Mouse (Mus musculus) hindbrain, embryonic 13.5 days (tissue): ENCODE results near the gene Ica1. TPM values are rescaled to one million over a fixed set of nuclear protein-coding genes. Genes with fewer than 3 reads are reported as not detected.

Experiments used
- ATAC-seq: fragments of 200-750 bp; cut with Nextera tagmentation; 2 replicates; pipeline ENCODE4 v1.8.0; 2017; ENCODE audit warnings: moderate TSS enrichment; ENCODE audit not compliant: low FRiP score
- H3K27ac ChIP-seq: fragments of 300-500 bp; sonication (generic); 2 replicates; pipeline ENCODE4 v1.5.1; 2015; ENCODE audit warnings: inconsistent platforms, mild to moderate bottlenecking, moderate library complexity
- H3K27me3 ChIP-seq: fragments of 300-500 bp; sonication (generic); 2 replicates; pipeline ENCODE4 v1.6.1; 2015; ENCODE audit warnings: mild to moderate bottlenecking, inconsistent platforms
- H3K36me3 ChIP-seq: fragments of 300-500 bp; sonication (generic); 2 replicates; pipeline ENCODE4 v1.6.1; 2015; ENCODE audit warnings: mild to moderate bottlenecking, inconsistent platforms
- H3K4me1 ChIP-seq: fragments of 300-500 bp; sonication (generic); replicated peaks from 2 replicates; pipeline ENCODE4 v1.6.1; 2015; ENCODE audit warnings: inconsistent platforms
- H3K4me2 ChIP-seq: fragments of 300-500 bp; sonication (generic); 2 replicates; pipeline ENCODE4 v1.6.1; 2015; ENCODE audit warnings: inconsistent platforms, mild to moderate bottlenecking, moderate library complexity
- H3K4me3 ChIP-seq: fragments of 300-500 bp; sonication (generic); 2 replicates; pipeline ENCODE4 v1.5.1; 2015; ENCODE audit warnings: mild to moderate bottlenecking, inconsistent platforms
- H3K9ac ChIP-seq: fragments of 300-500 bp; sonication (generic); 2 replicates; pipeline ENCODE4 v1.6.1; 2015; ENCODE audit warnings: mild to moderate bottlenecking, inconsistent platforms
- H3K9me3 ChIP-seq: fragments of 300-500 bp; sonication (generic); 2 replicates; pipeline ENCODE4 v1.6.1; 2016; ENCODE audit warnings: inconsistent platforms
- WGBS: fragments of 180-500 bp; shearing (Covaris S2); methylation state at CpG from one replicate; pipeline ENCODE4 v1.1.7; 2015; 5-methylcytosine and 5-hydroxymethylcytosine counted together
- polyA plus RNA-seq: library from polyadenylated mRNA; unstranded; fragments of >200 nt; fragmentation: Nextera tagmentation; extraction: Ambion mirVana; gene quantifications from 2 replicates; pipeline ENCODE4 v1.2.1, GENCODE M21; 2015

Gene Ica1
- polyA plus RNA-seq, 1 experiment from 2014 or later: 48.1 TPM

DNA sequence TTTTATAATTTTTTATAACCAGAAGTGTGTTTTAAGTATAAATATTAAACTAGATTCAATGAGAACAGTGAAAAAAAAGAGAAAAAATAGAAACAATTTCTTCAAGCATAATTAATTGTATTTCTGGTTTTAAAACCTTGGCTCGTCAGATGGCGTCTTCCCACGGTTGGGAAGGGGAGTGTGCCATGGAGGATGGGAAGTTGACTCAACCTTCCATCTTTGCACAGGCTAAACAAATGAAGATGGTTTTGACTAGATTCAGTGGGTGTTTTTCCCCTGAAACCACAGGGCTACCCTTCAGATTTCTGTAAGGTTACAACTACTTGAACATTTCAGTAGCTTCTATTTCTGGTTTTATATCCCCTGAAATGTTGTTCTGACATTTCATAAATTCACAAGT, 12.5 kb downstream of the Ica1 start:
- H3K27ac ChIP-seq: no peak overlapping the region
- no peaks in the 10 kb centered on the region for H3K27me3 ChIP-seq
- WGBS: 95% methylated on average over 3 of the region's 3 CpGs
- no peaks in the 10 kb centered on the region for H3K9me3 ChIP-seq
- no peak overlapping the region for H3K9ac ChIP-seq
- no peak overlapping the region for H3K4me2 ChIP-seq
- no peak for ATAC-seq
- 0 out of 2 replicates have a peak, but pooled peaks cover 7% of the 10 kb centered on the region for H3K4me1 ChIP-seq
- no peak overlapping the region for H3K4me3 ChIP-seq
- no peaks in the 10 kb centered on the region for H3K36me3 ChIP-seq

DNA sequence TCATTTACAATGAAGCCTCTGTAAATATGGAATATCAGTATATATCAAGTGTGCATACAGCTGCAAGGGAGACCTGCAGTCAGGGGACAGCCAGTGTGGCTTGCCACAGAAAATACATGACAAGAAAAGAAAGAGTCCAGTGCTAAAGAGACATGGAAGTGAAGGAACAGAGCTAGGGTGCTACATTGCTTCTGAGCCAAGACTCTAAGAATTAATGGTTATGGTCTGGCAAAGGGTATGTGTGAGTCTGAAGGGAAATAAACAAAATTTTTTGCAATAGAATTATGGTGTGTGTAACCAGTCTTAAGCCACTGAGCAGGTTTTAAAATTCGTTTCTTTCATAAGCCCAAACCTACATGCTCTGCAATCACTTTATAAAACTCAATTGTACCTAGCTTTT, 13.2 kb downstream of the Ica1 start:
- Histone ChIP-seq H3K4me2 (no peak overlapping the region), H3K27ac (no peak overlapping the region), H3K4me1 (0 out of 2 replicates have a peak, but pooled peaks cover 3% of the 10 kb centered on the region), H3K9me3 (no peaks in the 10 kb centered on the region), H3K27me3 (no peaks in the 10 kb centered on the region), H3K9ac (no peak overlapping the region), H3K36me3 (no peaks in the 10 kb centered on the region), H3K4me3 (no peak overlapping the region)
- 80% methylated on average over 1 of the region's 1 CpGs for WGBS
- ATAC-seq: no peak

DNA sequence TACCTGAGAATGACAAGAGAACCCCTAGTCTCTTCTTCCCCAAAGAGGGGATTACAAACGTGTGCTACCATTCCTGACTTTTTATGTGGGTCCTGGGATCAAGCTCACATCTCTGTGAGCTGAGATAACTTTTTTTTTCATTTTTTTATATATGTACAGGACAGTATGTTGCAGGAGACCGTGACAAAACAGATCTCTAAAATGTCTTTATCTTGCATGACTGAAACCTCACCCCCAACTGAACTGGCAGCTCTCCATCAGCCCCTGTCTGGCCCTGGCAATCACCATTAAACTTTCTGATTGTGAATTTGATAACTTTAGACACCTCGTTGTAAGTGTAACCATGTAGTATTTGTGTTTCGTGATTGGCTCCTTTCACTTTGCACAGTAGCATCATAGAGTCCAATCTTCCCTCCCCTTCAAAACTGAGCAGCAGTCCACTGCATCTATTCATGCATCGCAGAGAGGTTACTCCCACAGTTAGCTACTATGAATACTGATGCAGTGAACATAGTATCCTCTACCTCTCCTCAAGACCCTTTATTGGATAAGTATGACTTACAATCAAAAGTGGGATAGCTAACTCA, 17.5 kb downstream of the Ica1 start:
- no peak overlapping the region for H3K9ac ChIP-seq
- no peak overlapping the region for H3K27ac ChIP-seq
- no peak for ATAC-seq
- H3K27me3 ChIP-seq: no peaks in the 10 kb centered on the region
- no peak overlapping the region for H3K4me3 ChIP-seq
- H3K9me3 ChIP-seq: no peaks in the 10 kb centered on the region
- H3K4me1 ChIP-seq: no peaks in the 10 kb centered on the region; the same call in 1 of the 2 replicates
- H3K4me2 ChIP-seq: no peak overlapping the region
- 85% methylated on average over 5 of the region's 5 CpGs for WGBS
- no peaks in the 10 kb centered on the region for H3K36me3 ChIP-seq

DNA sequence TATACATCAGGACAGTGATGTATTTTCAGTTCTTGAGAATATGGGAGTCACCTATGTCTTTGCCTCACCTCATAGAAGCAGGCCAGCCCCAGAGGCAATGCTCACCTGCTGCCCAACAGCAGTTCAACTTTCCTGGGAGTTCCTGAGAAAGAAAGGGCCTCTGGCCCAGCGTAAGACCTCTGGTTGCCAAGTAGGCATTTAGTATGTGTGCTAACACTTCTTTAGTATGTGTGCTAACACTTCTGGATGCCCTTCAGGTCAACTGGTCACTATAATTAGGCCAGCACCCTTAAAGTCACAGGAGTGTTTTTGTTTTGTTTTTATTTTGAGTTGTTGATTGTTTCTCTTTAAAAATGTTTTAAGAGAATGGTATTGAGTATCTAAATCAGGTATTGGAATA, 18.4 kb downstream of the Ica1 start:
- Histone ChIP-seq H3K4me1 (no peaks in the 10 kb centered on the region; the same call in 1 of the 2 replicates), H3K4me2 (no peak overlapping the region), H3K27me3 (no peaks in the 10 kb centered on the region), H3K9ac (no peak overlapping the region), H3K27ac (no peak overlapping the region), H3K4me3 (no peak overlapping the region), H3K9me3 (no peaks in the 10 kb centered on the region), H3K36me3 (no peaks in the 10 kb centered on the region)
- no peak for ATAC-seq
- WGBS: 91% methylated on average over 1 of the region's 1 CpGs

DNA sequence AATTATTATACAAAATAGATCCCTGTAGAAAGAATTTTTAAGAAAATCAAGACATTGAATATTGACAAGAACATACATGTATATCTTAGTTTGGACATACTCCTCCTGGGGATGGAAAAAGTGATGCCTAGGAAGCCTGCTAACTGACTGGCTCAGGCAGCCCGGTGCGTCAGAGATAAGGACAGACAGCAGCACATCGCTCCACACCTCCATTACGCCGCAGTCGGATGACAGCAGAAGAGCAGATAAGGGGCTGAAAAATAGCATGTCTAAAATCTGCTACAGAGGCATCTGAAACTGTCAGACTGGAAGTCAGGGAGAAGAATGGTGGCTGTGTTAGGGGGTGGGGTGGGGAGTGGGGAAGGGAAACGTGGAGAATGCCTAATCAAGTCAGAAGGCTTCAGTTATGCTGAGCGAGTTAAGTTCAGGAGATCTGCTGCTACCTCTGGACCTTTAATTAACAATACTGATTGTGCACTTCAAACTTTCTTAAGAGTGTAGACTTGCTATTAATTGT, 22.5 kb downstream of the Ica1 start:
- no peaks in the 10 kb centered on the region for H3K36me3 ChIP-seq
- 62% methylated on average over 8 of the region's 8 CpGs for WGBS
- no peaks in the 10 kb centered on the region; the same call in 1 of the 2 replicates for H3K4me1 ChIP-seq
- no peak overlapping the region for H3K9ac ChIP-seq
- no peaks in the 10 kb centered on the region for H3K27me3 ChIP-seq
- H3K27ac ChIP-seq: no peak overlapping the region
- no peak; the same call in 1 of the 2 replicates for ATAC-seq
- no peaks in the 10 kb centered on the region for H3K9me3 ChIP-seq
- no peak overlapping the region for H3K4me3 ChIP-seq
- H3K4me2 ChIP-seq: no peak overlapping the region

DNA sequence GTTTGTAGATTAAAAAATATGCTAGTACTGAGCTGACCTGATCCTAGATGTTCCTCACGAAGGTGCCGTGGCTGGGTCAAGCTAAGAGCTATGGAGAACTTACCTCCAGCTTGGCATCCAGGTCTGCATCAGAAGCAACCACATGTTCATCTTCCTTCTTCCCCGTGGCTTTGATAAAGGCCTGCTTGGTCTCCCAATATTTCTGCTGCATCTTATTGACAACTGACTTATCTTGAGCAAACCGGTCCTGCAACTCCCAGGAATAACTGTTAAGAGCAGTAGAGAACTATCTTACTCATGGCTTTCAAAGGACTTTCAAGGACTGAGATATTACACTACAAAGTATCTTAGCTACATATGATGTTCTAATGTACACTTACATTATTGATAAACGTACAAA, 23.8 kb downstream of the Ica1 start:
- Histone ChIP-seq H3K36me3 (no peaks in the 10 kb centered on the region; the same call in 1 of the 2 replicates), H3K9me3 (no peaks in the 10 kb centered on the region), H3K4me3 (no peak overlapping the region), H3K9ac (no peak overlapping the region), H3K4me2 (no peak overlapping the region), H3K27me3 (no peaks in the 10 kb centered on the region), H3K4me1 (no peaks in the 10 kb centered on the region; the same call in 1 of the 2 replicates), H3K27ac (no peak overlapping the region)
- ATAC-seq: no peak
- WGBS: 91% methylated on average over 5 of the region's 5 CpGs

DNA sequence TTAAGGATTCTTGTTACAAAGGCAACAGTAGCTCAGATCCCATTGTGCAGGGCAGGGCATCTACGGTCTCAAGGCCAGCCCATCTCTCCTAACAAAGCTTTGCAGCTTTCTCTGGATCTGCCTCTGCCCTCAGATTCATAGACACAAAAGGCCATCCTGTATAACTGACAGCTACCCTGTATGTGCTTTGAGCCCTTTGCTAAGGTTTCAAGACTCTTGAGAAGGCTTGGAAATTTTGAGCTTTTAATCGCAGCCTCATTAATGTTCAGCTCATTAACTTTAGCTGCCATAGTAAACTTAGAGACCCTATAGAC, 24.6 kb downstream of the Ica1 start:
- no peaks in the 10 kb centered on the region for H3K27me3 ChIP-seq
- no peak overlapping the region for H3K27ac ChIP-seq
- H3K4me3 ChIP-seq: no peak overlapping the region
- H3K4me2 ChIP-seq: no peak overlapping the region
- no peaks in the 10 kb centered on the region for H3K9me3 ChIP-seq
- 47% methylated on average over 2 of the region's 2 CpGs for WGBS
- no peak for ATAC-seq
- H3K36me3 ChIP-seq: no peaks in the 10 kb centered on the region; the same call in 1 of the 2 replicates
- H3K9ac ChIP-seq: no peak overlapping the region
- H3K4me1 ChIP-seq: no peaks in the 10 kb centered on the region; the same call in 1 of the 2 replicates

DNA sequence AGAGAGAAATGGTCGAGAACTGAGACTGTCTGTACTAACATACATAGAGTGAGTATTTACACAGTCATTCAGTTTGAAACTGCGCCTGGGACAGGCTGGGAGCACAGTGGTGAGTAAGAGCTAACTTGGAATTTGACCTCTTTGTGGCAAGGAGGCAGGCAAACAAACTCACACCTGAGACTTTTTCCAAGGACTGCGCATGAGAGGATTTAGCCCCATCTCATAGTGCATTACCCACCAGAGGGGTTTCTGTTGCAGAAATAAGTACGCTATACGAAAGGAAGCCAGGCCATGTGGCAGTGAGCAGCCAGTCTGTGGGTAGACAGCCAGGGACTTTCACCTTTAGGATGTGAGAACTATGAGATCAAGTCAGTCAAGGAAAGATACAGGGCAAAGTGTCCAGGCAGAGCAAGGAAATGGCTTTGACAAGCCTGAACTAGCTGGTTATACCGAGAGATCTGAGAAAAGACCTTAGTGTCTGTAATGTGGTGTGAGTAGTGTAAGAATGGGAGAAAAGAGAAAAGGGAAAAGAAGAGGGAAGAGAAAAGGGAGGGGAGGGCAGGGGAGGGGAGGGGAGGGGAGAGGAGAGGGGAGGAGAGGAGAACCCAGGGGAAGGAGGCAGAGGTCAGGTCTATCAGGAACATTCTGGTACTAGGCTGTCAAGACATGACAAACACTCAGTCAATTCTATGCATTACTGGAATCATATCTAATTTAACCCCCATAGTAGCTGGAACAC, 25.1 kb downstream of the Ica1 start:
- H3K27ac ChIP-seq: no peak overlapping the region
- no peak overlapping the region for H3K4me2 ChIP-seq
- no peak overlapping the region for H3K9ac ChIP-seq
- no peaks in the 10 kb centered on the region; the same call in 1 of the 2 replicates for H3K36me3 ChIP-seq
- H3K27me3 ChIP-seq: no peaks in the 10 kb centered on the region
- 85% methylated on average over 6 of the region's 6 CpGs for WGBS
- no peaks in the 10 kb centered on the region for H3K9me3 ChIP-seq
- no peak for ATAC-seq
- H3K4me1 ChIP-seq: no peaks in the 10 kb centered on the region; the same call in 1 of the 2 replicates
- H3K4me3 ChIP-seq: no peak overlapping the region

DNA sequence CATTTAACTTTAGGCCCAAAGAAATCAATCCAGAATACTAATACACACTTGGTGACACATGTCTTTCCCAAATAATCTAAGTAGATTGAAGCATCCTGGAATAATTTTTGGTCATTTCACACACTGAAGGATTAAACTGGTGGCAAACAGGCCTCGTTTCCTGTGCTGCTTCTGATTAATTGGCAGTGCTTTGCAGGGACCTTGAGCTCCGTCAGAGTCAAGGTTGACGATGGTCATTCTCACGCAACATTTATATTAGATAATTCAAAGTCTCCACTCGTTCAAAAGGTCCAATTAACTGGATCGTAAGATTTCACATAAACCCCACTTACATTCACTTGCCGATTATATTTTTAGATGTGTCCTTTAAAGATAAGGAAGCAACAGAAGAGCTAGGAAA, 33.4 kb downstream of the Ica1 start:
- no peaks in the 10 kb centered on the region for H3K27me3 ChIP-seq
- H3K9me3 ChIP-seq: no peaks in the 10 kb centered on the region
- ATAC-seq: no peak
- peaks cover 11% of the 10 kb centered on the region for H3K36me3 ChIP-seq
- no peak overlapping the region for H3K9ac ChIP-seq
- 88% methylated on average over 7 of the region's 7 CpGs for WGBS
- H3K4me3 ChIP-seq: no peak overlapping the region
- no peak overlapping the region for H3K27ac ChIP-seq
- H3K4me1 ChIP-seq: no peaks in the 10 kb centered on the region
- no peak overlapping the region for H3K4me2 ChIP-seq

DNA sequence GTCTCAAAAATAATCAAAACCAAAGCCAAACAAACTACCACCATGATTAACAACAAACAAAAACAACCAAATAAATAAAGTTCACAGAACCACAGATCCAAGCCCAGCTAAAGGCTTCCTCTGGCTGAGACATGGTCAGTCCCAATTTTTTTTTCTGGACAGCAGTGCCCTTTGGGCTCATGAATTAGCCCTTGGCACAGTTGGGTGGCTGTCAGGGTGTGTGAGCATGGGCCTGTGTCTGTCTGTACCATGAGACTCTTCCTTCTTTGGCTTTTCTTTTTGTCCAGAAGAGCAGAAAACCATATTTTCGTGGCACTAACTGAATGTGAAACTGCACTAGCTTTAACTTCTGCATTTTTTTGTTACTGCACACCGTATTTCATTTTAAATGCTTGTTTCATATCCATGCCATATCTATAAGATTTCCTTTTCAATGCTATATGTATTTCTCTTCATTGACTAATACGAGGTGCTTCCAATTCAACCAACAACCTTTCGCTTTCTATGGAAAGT, 34.0 kb downstream of the Ica1 start:
- H3K27ac ChIP-seq: no peak overlapping the region
- no peaks in the 10 kb centered on the region for H3K27me3 ChIP-seq
- 88% methylated on average over 4 of the region's 4 CpGs for WGBS
- H3K9me3 ChIP-seq: no peaks in the 10 kb centered on the region
- H3K36me3 ChIP-seq: peaks cover 11% of the 10 kb centered on the region
- no peaks in the 10 kb centered on the region for H3K4me1 ChIP-seq
- H3K9ac ChIP-seq: no peak overlapping the region
- H3K4me2 ChIP-seq: no peak overlapping the region
- no peak overlapping the region for H3K4me3 ChIP-seq
- ATAC-seq: no peak

DNA sequence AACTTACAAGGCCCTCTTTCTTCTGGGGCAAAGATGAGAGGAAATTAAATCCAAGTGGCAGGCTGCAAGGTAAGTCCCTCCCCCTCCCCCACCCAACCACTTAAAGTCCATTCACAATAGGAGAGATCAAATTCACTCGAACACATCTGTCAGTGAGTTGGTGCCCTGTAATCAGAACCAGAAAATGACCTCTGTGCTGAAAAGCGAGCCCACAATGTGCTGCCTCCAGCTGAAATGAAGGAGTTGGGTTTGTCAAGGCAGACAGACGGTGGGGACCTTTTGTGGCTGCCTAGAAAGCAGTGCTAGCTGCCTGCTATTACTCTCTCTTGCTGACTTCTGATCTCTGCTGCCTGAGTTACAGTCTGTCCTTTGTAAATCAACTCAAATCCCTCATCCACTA, 35.8 kb downstream of the Ica1 start:
- Histone ChIP-seq H3K4me1 (no peaks in the 10 kb centered on the region), H3K9me3 (no peaks in the 10 kb centered on the region), H3K4me3 (no peak overlapping the region), H3K36me3 (peaks cover 11% of the 10 kb centered on the region), H3K4me2 (no peak overlapping the region), H3K9ac (no peak overlapping the region), H3K27me3 (no peaks in the 10 kb centered on the region), H3K27ac (no peak overlapping the region)
- WGBS: 20% methylated on average over 3 of the region's 3 CpGs
- no peak for ATAC-seq

DNA sequence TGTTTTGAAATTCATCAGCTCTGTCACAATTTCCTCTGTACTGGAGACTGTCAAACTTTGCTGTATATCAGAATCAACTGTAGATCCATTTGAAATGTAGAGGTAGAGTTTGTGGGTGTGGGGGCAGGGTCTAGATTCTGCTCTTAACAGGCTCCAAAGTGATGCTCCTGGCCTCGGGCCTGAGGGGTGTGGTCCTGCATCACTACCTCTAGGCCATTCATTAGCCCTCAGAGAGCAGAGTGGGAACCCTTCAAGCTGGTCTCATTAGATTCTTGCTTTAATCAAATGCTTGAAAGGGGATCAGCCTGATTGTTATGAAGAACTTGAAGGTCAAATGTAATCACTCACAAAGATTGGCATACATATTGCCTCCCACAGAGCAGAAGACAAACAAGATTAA, 36.6 kb downstream of the Ica1 start:
- Histone ChIP-seq H3K27ac (no peak overlapping the region), H3K4me1 (no peaks in the 10 kb centered on the region), H3K9ac (no peak overlapping the region), H3K4me3 (no peak overlapping the region), H3K27me3 (no peaks in the 10 kb centered on the region), H3K36me3 (peaks cover 9% of the 10 kb centered on the region), H3K9me3 (no peaks in the 10 kb centered on the region), H3K4me2 (no peak overlapping the region)
- WGBS: 48% methylated on average over 1 of the region's 1 CpGs
- ATAC-seq: no peak

DNA sequence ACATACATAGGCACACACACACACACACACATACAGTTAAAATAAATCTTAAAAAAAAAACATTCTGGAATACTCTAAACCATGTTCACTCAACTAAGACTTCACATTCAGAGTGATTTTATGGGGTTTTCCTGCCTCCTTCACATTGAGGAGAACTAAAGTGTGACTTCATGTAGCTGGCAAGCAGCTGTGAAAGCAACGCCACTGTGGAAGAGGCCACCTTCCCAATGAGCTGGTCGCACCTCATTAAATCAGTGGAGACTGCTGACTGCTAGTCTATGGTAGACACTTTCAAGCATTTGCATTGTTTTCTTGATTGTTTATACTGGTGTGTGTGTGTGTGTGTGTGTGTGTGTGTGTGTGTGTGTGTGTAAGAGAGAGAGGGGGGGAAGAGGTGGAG, 38.2 kb downstream of the Ica1 start:
- H3K4me1 ChIP-seq: no peaks in the 10 kb centered on the region
- H3K27me3 ChIP-seq: no peaks in the 10 kb centered on the region
- H3K27ac ChIP-seq: no peak overlapping the region
- 46% methylated on average over 2 of the region's 2 CpGs for WGBS
- ATAC-seq: no peak
- H3K9me3 ChIP-seq: no peaks in the 10 kb centered on the region
- no peak overlapping the region for H3K9ac ChIP-seq
- peaks cover 9% of the 10 kb centered on the region for H3K36me3 ChIP-seq
- H3K4me3 ChIP-seq: no peak overlapping the region
- no peak overlapping the region for H3K4me2 ChIP-seq
